Mouse (Mus musculus) hindbrain, embryonic 10.5 days (tissue): Measurements from ENCODE around the gene Nlrc4. TPM values are rescaled to one million over a fixed set of nuclear protein-coding genes. Genes with fewer than 3 reads are reported as not detected.

Source experiments
- DNase-seq: peaks from one replicate; pipeline ENCODE4 v3.0.0-alpha.2; 2017; ENCODE audit warnings: low spot score
- H3K27ac ChIP-seq: fragments of 300-500 bp; sonication (generic); 2 replicates; pipeline ENCODE4 v1.5.1; 2016; ENCODE audit warnings: mild to moderate bottlenecking, moderate library complexity
- H3K27me3 ChIP-seq: fragments of 300-500 bp; sonication (generic); 2 replicates; pipeline ENCODE4 v1.6.1; 2016; ENCODE audit warnings: mild to moderate bottlenecking; ENCODE audit not compliant: poor library complexity, insufficient read depth, severe bottlenecking
- H3K36me3 ChIP-seq: fragments of 300-500 bp; sonication (generic); 2 replicates; pipeline ENCODE4 v1.6.1; 2016; ENCODE audit warnings: mild to moderate bottlenecking, moderate library complexity
- H3K4me1 ChIP-seq: fragments of 300-500 bp; sonication (generic); replicated peaks from 2 replicates; pipeline ENCODE4 v1.6.1; 2016; ENCODE audit warnings: mild to moderate bottlenecking
- H3K4me3 ChIP-seq: fragments of 300-500 bp; sonication (generic); 2 replicates; pipeline ENCODE4 v1.5.1; 2016; ENCODE audit warnings: mild to moderate bottlenecking, moderate library complexity
- H3K9me3 ChIP-seq: fragments of 300-500 bp; sonication (generic); 2 replicates; pipeline ENCODE4 v1.6.1; 2016; ENCODE audit warnings: mild to moderate bottlenecking, moderate library complexity
- WGBS: fragments of 180-500 bp; shearing (Covaris S2); methylation state at CpG from one replicate; pipeline ENCODE4 v1.1.7; 2016; 5-methylcytosine and 5-hydroxymethylcytosine counted together
- polyA plus RNA-seq: library from polyadenylated mRNA; unstranded; fragments of >200 nt; fragmentation: Nextera tagmentation; extraction: Ambion mirVana; gene quantifications from 2 replicates; pipeline ENCODE4 v1.2.1, GENCODE M21; 2016

Nlrc4 gene
- polyA plus RNA-seq, 1 experiment from 2014 or later = 0.14 TPM

DNA sequence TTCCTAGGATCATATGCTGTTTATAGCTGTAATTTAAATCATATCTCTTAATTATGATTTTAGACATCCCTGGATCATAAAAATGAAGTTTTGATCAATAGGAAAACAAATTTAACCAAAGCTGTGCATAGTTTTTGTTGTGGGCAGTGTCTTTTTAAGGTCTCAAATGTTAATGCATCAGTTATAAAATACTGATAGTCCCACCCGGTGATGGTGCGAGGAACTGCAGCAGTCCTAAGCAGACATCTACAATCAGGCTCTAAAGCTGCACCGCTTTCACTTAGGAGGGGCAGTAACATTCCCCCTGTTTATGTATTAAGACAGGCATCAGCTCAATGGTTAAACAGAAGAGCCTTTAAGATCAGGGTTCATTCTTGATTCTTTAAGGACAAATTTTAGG lies 69.1 kb downstream of the Nlrc4 start:
- no peaks in the 10 kb centered on the region for H3K9me3 ChIP-seq
- DNase-seq = no peak
- H3K27me3 ChIP-seq = no peaks in the 10 kb centered on the region
- WGBS = 84% methylated on average over 3 of the region's 3 CpGs
- H3K4me1 ChIP-seq = peaks cover 3% of the 10 kb centered on the region; the same call in 1 of the 2 replicates
- no peak overlapping the region for H3K27ac ChIP-seq
- peaks cover 45% of the 10 kb centered on the region for H3K36me3 ChIP-seq
- H3K4me3 ChIP-seq = no peak overlapping the region

DNA sequence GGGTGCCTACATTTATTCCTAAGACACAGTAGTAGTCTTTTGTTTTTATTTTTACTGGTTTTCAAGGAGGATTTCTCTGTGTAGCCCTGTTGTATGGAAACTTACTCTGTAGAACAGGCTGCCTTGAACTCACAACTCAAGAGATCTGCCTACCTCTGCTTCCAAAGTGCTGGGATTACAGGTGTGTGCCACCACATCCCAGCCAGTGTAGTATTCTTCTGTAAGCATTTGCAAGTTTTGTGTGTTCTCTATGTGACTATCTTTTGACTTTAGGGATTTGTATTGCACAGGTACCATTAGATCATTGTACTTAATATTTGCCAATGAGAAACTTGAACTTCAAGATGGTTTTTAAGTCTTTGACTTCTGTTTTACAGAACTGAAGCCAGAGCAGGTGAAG lies 72.3 kb downstream of the Nlrc4 start:
- H3K4me1 ChIP-seq = no peaks in the 10 kb centered on the region
- H3K9me3 ChIP-seq = no peaks in the 10 kb centered on the region
- no peak for DNase-seq
- no peak overlapping the region for H3K27ac ChIP-seq
- H3K27me3 ChIP-seq = no peaks in the 10 kb centered on the region
- no peak overlapping the region for H3K4me3 ChIP-seq
- H3K36me3 ChIP-seq = peaks cover 77% of the 10 kb centered on the region

DNA sequence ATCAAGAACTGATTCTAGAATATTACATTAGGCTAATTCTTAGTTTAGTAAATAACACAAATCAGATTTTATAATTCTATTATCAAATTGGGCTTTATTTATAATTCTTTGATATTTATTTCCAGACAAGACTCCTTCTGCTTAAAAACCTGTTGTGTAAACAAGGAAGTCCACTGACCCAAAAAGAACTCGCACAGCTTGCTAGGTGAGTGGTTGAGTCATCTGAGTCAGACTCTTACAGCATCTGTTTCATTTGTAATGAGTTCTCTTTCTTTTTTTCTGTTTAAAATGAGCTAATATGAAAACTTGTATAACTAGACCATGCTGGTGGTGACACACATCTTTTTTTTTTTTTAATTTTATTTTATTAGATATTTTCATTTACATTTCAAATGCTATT lies 82.0 kb downstream of the Nlrc4 start:
- no peaks in the 10 kb centered on the region for H3K4me1 ChIP-seq
- DNase-seq = no peak
- H3K27ac ChIP-seq = no peak overlapping the region
- H3K4me3 ChIP-seq = no peak overlapping the region
- H3K36me3 ChIP-seq = peaks cover 88% of the 10 kb centered on the region
- H3K9me3 ChIP-seq = no peaks in the 10 kb centered on the region
- H3K27me3 ChIP-seq = no peaks in the 10 kb centered on the region
- 93% methylated on average over 1 of the region's 1 CpGs for WGBS

Other genes with a start within 250 kb of the Nlrc4 start
- gene Memo1, start 163.6 kb downstream of the Nlrc4 start, polyA plus RNA-seq = 76.8 and 86.9 TPM in 2 replicates
- 266 and 284 TPM in 2 replicates for gene Dpy30, start 135.2 kb downstream of the Nlrc4 start, polyA plus RNA-seq
- gene Spast, start 120.2 kb downstream of the Nlrc4 start, polyA plus RNA-seq = 16.4 and 16.8 TPM in 2 replicates
- gene Slc30a6, start 63.5 kb downstream of the Nlrc4 start, polyA plus RNA-seq = 28.4 and 33.8 TPM in 2 replicates
- 35.5 and 37.2 TPM in 2 replicates for gene Yipf4, start 30.4 kb upstream of the Nlrc4 start, polyA plus RNA-seq
- 78.8 and 80.4 TPM in 2 replicates for gene Birc6, start 69.2 kb upstream of the Nlrc4 start, polyA plus RNA-seq